Mouse (Mus musculus) CD4-positive helper T cell, adult 2 months (primary cell): Measurements from ENCODE around the gene Zp2.

ENCODE experiments used
- DNase-seq: peaks from one replicate; pipeline ENCODE4 v3.0.0-alpha.2; 2012; ENCODE audit warnings: low read depth, missing footprints, low spot score

Zp2 gene

DNA sequence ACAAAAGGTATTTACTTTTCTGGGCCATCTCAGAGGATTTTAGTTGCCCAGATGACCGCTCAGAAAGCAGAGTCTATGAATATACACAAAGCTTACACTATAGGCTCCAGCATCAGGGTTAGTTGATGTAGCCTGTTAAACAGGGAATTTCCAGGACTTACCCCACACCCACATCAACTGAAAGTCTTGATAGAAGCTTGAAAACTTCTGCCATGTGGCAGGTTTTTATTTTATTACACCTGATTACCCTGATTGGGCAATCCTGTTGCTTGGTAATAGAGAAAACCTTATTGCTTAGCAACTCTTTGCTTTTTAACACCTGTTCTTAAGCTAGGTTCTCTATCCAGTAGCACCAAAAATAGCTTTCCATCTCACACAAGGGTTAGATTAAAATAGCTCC, 2.3 kb downstream of the Zp2 start:
- DNase-seq: no peak

GRCm38 (mm10) chr7:120128951-120129350, 16.1 kb downstream of the Zp2 start:
- no peak for DNase-seq

- DNase-seq: no peak
These were observed 17.4 kb downstream of the Zp2 start for GRCm38 (mm10) chr7:120127686-120128059.

- DNase-seq: no peak
These were observed 18.0 kb downstream of the Zp2 start for GRCm38 (mm10) chr7:120126976-120127685.

DNA sequence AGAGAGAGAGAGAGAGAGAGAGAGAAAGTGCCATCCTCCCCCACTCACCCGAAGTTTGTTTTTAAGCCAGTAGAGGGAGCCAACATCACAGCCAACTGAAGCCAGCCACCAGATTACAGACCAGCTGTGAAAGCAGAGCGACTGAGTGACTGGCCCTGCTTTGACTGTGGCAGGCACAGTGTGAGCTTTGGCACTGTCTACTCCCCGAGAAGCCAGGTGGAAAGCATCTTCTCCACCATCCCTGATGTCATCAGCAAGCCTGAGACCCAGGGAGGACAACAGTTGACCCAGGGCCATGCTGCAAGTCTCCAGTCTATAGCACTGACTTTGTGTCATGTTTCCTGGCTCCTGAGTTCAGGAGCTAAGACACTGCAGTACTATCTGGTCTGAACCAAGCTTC, 20.2 kb downstream of the Zp2 start:
- DNase-seq: peak; percentile 13

GRCm38 (mm10) chr7:120123776-120124175, 21.3 kb downstream of the Zp2 start:
- DNase-seq: no peak

DNA sequence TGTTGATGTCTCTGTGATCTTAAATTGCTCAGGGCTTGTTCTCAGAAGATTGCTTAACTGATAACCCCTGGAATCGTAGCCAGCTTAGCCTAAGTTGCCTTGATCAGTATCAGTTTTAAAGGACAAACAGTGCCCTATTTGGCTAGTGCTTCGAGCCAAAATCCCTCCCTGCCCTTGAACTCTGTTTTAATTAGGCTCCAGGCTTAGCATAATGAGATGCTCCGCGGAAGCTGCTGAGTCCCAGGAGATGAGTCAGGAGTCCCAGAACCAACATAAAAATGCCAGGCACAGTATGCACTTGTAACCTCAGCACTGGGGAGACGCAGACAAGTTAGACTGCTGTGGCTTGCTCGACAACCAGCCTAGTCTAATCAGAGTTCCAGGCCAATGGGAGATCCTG, 27.6 kb downstream of the Zp2 start:
- DNase-seq: no peak

DNA sequence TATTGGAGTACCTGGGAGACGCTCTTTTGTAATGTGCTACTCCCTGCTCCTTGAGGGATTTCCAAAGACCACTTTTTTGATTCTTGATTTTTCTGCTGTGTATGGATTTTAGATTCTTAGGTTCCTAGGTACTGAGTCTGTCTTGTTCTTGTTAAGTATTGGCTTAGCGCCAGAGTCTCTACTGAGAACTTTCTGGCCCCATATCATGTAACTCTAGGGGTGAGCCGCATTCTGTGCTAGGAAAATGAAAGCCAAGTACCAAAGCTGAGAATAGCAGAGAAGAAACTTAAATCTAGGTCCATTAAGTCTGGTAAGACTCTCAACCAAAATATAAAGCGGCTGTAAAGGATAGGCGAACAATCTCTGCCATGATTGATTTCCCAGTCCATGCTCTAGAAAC, 28.1 kb downstream of the Zp2 start:
- DNase-seq: no peak

DNA sequence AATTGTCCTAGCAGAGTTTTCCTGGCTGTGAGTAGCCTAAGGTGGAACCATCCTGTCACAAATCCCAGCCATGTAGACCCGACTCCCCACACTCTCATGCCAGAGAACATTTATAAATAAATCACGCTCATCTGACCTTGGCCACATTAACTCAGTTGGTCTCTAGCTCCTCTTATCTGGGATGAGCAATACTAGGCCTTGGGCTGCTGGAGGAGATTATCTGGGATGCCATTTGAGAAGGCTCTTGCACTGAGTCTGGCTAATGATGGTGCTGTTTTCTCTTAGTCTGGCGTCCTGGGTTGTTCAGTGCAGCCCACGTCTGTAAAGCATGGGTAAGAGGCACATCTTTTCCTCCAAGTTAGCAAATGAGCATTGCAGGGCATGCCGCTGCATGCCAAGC, 35.4 kb downstream of the Zp2 start:
- no peak for DNase-seq

DNA sequence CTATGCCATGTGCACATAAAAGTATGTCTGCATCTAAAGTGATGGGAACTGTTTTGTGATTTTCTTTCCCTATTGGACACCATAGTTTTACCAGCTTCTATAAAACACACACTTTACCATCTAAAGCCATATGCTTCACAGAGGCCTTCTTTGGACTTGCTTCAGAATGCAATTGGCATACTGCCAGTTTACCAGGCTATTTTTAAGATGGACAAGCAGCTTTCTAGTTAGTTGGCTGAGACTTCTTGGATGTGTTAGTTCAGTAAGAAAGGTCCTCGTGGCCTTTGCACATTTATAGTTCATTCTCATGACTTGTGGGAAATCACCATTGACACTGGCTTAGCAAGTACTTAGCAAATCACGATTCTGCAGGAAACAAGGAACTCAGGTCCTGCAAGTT, 38.7 kb downstream of the Zp2 start:
- no peak for DNase-seq

- no peak for DNase-seq
These were observed 40.1 kb downstream of the Zp2 start for GRCm38 (mm10) chr7:120104975-120105374.

DNA sequence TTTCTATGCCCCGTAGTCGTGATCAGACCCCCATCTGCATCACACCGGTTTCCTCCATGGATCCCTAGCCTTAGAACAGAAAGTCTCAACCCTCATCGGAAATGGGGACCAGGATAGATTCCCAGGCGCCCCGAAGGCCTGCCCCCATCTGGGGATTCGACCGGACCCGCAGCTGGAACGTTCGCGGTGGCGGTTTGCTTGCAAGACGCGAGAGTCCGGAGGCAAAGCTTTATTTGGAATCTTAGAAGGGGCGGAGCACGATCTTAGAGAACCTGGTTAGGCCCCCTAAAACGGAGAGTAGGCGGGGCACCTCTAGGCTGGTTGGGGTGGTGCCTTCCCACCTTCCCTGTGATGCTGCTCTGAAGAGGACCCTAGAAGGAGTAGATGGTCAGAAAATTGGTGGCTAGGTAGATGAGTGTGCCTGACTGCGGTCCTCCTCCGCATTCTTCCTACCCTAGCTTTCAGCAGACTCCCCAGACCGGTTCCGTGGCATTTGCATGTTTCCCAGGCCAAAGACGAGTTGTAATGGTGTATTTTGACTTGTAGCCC, 42.0 kb downstream of the Zp2 start:
- no peak for DNase-seq

DNA sequence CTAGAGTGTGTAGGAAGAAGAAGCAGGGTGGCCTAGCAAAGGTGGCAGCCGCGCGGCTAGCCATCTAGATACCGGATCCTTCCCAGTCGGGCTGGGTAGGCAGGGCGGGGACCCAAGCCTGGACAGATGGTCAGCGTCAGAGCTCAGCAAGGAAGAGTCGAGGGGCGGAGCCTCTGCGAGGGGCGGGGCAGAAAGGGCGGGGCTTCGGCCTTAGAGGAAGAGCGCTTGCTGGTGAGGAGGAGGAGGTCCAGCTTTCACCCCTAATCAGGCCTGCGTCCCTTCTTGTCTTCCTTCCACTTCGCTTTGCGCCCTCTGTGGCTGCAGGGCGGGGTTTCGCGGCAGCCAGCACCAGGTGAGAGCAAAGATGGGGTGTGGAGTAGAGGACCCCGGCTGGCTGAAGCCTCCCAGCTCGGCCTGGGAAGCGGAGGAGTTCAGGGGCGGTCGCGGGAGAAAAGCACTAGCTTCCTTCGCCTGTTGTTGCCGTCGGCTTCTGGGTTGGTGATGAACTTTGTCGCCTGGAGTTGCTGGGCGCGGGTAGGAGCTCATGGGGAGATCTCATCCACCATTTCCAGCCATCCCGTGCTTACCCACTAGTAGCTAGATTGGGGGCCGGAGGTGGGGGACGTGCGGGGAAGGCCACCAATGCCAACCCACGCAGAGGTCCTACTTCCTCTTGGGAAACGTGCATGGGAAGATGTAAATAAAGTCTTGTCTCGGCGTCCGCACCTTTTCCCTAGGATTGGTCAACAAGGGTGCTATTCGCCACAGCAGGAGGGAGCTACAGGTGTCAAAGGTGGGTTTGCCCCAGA, 42.7 kb downstream of the Zp2 start, which contains the start of gene Tmem159:
Gene Tmem159, plus strand, starts transcription at position 190 of the 809 bp plus-strand sequence.
- DNase-seq: peak; percentile 55

DNA sequence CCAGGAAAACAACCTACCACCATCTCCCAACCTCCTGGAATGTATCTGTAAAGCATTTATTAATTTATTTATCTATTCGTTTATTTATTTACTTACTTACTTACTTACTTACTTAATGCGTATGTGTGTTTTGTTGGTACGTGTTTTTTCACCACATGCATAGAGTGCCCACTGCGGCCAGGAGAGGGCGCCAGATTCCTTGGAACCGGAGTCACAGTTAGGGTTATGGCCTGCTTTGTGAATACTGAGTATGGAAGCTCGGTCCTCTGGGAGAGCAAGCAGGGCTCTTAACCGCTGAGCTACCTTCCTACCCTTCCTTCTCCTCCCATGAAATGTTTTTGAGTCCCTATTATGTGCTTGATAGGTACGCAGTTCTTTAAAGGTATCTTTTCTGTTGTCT, 46.7 kb downstream of the Zp2 start:
- peak; percentile 15 for DNase-seq

- no peak for DNase-seq
These were observed 47.2 kb downstream of the Zp2 start for GRCm38 (mm10) chr7:120097845-120098244.

GRCm38 (mm10) chr7:120095180-120095579, 49.9 kb downstream of the Zp2 start, which contains the start of gene Dnah3:
TSS of gene Dnah3 (minus strand) at chr7:120095280.
- DNase-seq: no peak

DNA sequence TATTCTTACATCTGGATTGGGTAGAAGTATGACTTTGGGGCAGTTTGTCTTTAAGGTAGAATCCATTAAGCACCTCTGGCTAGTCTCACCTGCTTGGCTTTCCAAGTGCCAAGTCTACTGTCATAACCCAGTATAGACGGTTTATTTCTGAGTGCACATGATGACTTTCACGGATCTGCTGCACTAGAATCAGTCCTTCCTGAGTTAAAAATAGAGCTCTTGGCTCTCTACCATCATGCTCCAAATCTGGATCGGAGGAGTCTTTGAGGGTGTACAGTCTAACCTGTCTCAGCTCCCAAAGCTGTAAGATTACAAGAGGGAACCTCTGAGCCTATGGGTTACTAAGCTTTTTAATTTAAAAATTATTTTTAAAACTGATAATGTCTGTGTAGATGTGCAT, 50.9 kb downstream of the Zp2 start:
- no peak for DNase-seq

DNA sequence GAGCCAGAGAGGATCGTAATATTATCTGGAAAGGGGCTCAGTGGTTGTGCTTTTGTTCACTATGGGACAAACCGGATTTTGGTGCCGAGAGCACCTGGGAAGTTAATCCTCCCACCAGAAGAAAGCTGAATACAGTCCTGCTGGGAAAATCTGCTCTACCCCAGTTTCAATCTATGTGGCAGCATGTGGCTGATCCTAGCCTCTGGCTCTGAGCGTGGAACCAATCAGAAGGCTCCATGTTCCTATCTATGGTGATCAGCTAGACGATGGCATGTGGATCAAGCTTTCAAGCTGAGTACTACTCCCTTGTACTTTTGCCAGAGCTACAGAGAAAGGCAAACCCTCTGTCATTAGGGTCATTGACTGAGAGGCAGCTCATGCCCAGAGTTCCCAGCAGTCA, 52.1 kb downstream of the Zp2 start:
- DNase-seq: no peak

DNA sequence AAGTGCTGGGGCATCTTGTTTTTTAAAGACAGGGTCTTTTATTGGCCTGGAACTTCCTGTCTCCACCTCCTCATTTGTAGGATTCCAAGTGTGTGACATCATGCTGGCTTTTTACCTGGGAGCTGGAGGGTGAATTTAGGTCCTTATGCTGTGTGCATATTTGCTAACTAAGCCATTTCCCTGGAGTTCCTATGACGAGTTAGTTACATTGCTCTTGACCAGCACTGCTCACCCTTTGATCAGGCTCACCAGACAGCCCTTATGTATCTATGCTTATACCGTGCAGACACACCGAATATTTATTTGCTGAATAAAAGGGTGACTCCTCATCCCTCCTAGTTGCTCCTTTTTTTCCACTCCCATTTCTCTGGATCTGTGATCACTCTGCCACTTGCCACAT, 64.9 kb downstream of the Zp2 start:
- no peak for DNase-seq
